In genomic region chr17:48931621-48932405, GRCm38 (mm10) we compare ENCODE assay signal across 8 mouse cellular contexts. TPM values are rescaled to one million over a fixed set of nuclear protein-coding genes. Genes with fewer than 3 reads are reported as not detected.
DNase-seq lines count a peak whose midpoint lies in the region; ATAC-seq and TF ChIP-seq lines count a peak whose summit lies in the region.

Lrfn2 (plus strand) TSS chr17:48932379.

- peak within 1 kb of the TSS; percentile 81 for H3K9ac ChIP-seq in heart, embryonic 13.5 days
- peak within 1 kb of the TSS; percentile 65 for H3K9ac ChIP-seq in kidney, postnatal 0 days (ENCODE audit: low read depth, low read length)
- peak within 1 kb of the TSS; percentile 74 for H3K9ac ChIP-seq in midbrain, postnatal 0 days (replicated peaks; ENCODE audit: low read length, poor library complexity, severe bottlenecking)

- peak within 1 kb of the TSS; percentile 87 for H3K27ac ChIP-seq in forebrain, embryonic 10.5 days
- no peak within 1 kb of the TSS for H3K27ac ChIP-seq in heart, embryonic 13.5 days (replicated peaks)
- H3K27ac ChIP-seq in kidney, postnatal 0 days, result no peak within 1 kb of the TSS; the same call in 1 of the 2 replicates
- H3K27ac ChIP-seq in midbrain, postnatal 0 days (ENCODE audit: low read depth, low read length), result peak within 1 kb of the TSS; percentile 84

- H3K4me3 ChIP-seq in forebrain, embryonic 10.5 days, result peak within 1 kb of the TSS; percentile 60
- H3K4me3 ChIP-seq in heart, embryonic 13.5 days, result peak within 1 kb of the TSS; percentile 62
- H3K4me3 ChIP-seq in kidney, postnatal 0 days (replicated peaks; ENCODE audit: low read depth, low read length), result peak within 1 kb of the TSS; percentile 44
- H3K4me3 ChIP-seq in midbrain, postnatal 0 days (ENCODE audit: low read depth, low read length), result peak within 1 kb of the TSS; percentile 76

- ATAC-seq in heart, embryonic 13.5 days (ENCODE audit: extremely low read depth, insufficient number of reproducible peaks, low FRiP score, low TSS enrichment), result peak; percentile 52
- ATAC-seq in kidney, postnatal 0 days (replicated peaks; ENCODE audit: low FRiP score, low read depth), result peak; percentile 85
- peak; percentile 92 for ATAC-seq in midbrain, postnatal 0 days (ENCODE audit: low FRiP score)
- ATAC-seq in erythroid progenitor cell, adult 5-6 weeks (replicated peaks; ENCODE audit: low FRiP score, poor library complexity, severe bottlenecking), result no peak

- H3K4me2 ChIP-seq in heart, embryonic 13.5 days, result peak within 1 kb of the TSS; percentile 91
- H3K4me2 ChIP-seq in kidney, postnatal 0 days (ENCODE audit: low read length), result peak within 1 kb of the TSS; percentile 90
- H3K4me2 ChIP-seq in midbrain, postnatal 0 days (ENCODE audit: low read depth, low read length, poor library complexity, severe bottlenecking), result peak within 1 kb of the TSS; percentile 72

- WGBS in forebrain, embryonic 10.5 days, result under 1% methylated on average over 51 of the region's 56 CpGs
- under 1% methylated on average over 51 of the region's 56 CpGs for WGBS in heart, embryonic 13.5 days
- under 1% methylated on average over 56 of the region's 56 CpGs for WGBS in kidney, postnatal 0 days
- WGBS in midbrain, postnatal 0 days, result under 1% methylated on average over 56 of the region's 56 CpGs

- no peaks in the 10 kb centered on the region for H3K36me3 ChIP-seq in forebrain, embryonic 10.5 days (replicated peaks)
- no peaks in the 10 kb centered on the region for H3K36me3 ChIP-seq in heart, embryonic 13.5 days
- no peaks in the 10 kb centered on the region for H3K36me3 ChIP-seq in kidney, postnatal 0 days (ENCODE audit: insufficient read depth, low read length)
- H3K36me3 ChIP-seq in midbrain, postnatal 0 days (ENCODE audit: insufficient read depth, low read length), result no peaks in the 10 kb centered on the region
- H3K36me3 ChIP-seq in splenic B cell, adult 2 months (ENCODE audit: control insufficient read depth, insufficient read depth, low read length, poor library complexity, severe bottlenecking), result no peaks in the 10 kb centered on the region

- peak; percentile 90 for TF ChIP-seq CTCF in kidney, postnatal 0 days (IDR thresholded peaks at IDR 0.05; ENCODE audit: low read depth)
- peak; percentile 94 for TF ChIP-seq CTCF in midbrain, postnatal 0 days (IDR thresholded peaks at IDR 0.05)

- no peaks in the 10 kb centered on the region for H3K9me3 ChIP-seq in forebrain, embryonic 10.5 days
- no peaks in the 10 kb centered on the region for H3K9me3 ChIP-seq in heart, embryonic 13.5 days
- no peaks in the 10 kb centered on the region for H3K9me3 ChIP-seq in kidney, postnatal 0 days (replicated peaks; ENCODE audit: low read length)
- H3K9me3 ChIP-seq in midbrain, postnatal 0 days (ENCODE audit: low read length), result no peaks in the 10 kb centered on the region

- peaks cover 39% of the 10 kb centered on the region for H3K27me3 ChIP-seq in forebrain, embryonic 10.5 days (ENCODE audit: poor library complexity, severe bottlenecking)
- peaks cover 81% of the 10 kb centered on the region for H3K27me3 ChIP-seq in heart, embryonic 13.5 days (replicated peaks)
- H3K27me3 ChIP-seq in kidney, postnatal 0 days (ENCODE audit: insufficient read depth, low read length), result peaks cover 11% of the 10 kb centered on the region; the same call in 1 of the 2 replicates
- H3K27me3 ChIP-seq in midbrain, postnatal 0 days (ENCODE audit: insufficient read depth, low read length), result no peaks in the 10 kb centered on the region
- H3K27me3 ChIP-seq in splenic B cell, adult 2 months (ENCODE audit: control insufficient read depth, insufficient read depth, low read length, poor library complexity, severe bottlenecking), result no peaks in the 10 kb centered on the region

- peaks cover 40% of the 10 kb centered on the region for H3K4me1 ChIP-seq in forebrain, embryonic 10.5 days
- H3K4me1 ChIP-seq in heart, embryonic 13.5 days, result peaks cover 11% of the 10 kb centered on the region
- H3K4me1 ChIP-seq in kidney, postnatal 0 days (replicated peaks; ENCODE audit: insufficient read depth, low read length), result peaks cover 11% of the 10 kb centered on the region; the same call in 1 of the 2 replicates
- peaks cover 5% of the 10 kb centered on the region; the same call in 1 of the 2 replicates for H3K4me1 ChIP-seq in midbrain, postnatal 0 days (ENCODE audit: insufficient read depth, low read length)

- DNase-seq in brain, embryonic 18.5 days (ENCODE audit: low read depth, low spot score), result peak; percentile 76
- peak; percentile 87 for DNase-seq in forebrain, embryonic 10.5 days (ENCODE audit: extremely low spot score, low spot score)
- peak; percentile 90 for DNase-seq in kidney, postnatal 0 days (ENCODE audit: low spot score)
- DNase-seq in liver, result peak; percentile 64
- DNase-seq in midbrain, postnatal 0 days (ENCODE audit: low spot score), result peak; percentile 89
- peak; percentile 9 for DNase-seq in splenic B cell, adult 2 months (ENCODE audit: low read depth, low spot score)

RNA-seq across cellular contexts. Expression of gene Lrfn2, which starts in this region (rescaled TPM):
- 0.84 and 1.2 TPM in 2 replicates for polyA plus RNA-seq in forebrain, embryonic 10.5 days (2016; fragmentation: Nextera tagmentation; extraction: Ambion mirVana)
- polyA plus RNA-seq in heart, embryonic 13.5 days (2015; fragmentation: Nextera tagmentation; extraction: Ambion mirVana), result 0.13 and 0.40 TPM in 2 replicates
- 0.97 and 1.1 TPM in 2 replicates for polyA plus RNA-seq in kidney, postnatal 0 days (2015; fragmentation: Nextera tagmentation; extraction: Ambion mirVana)
- total RNA-seq in midbrain, postnatal 0 days (2014; rRNA removed), result 31.3 and 40.7 TPM in 2 replicates
- 14.9 and 17.3 TPM in 2 replicates for polyA plus RNA-seq in midbrain, postnatal 0 days (2015; fragmentation: Nextera tagmentation; extraction: Ambion mirVana)
- total RNA-seq in erythroid progenitor cell, adult 5-6 weeks (2015; ENCODE audit: low replicate concordance), result not detected in 2 replicates
- total RNA-seq in erythroid progenitor cell, adult 5-6 weeks (2017; ENCODE audit: low replicate concordance), result not detected in 2 replicates

Comparison
In these comparisons a context has a peak if more than half of its experiments do, and no peak if none do; other contexts are left out.
1. RNA of gene Lrfn2 (total RNA-seq): 31.3 to 40.7 TPM in midbrain, postnatal 0 days; not detected in erythroid progenitor cell, adult 5-6 weeks; every median in the first group is over 10 times any median in the second.
2. Peak in ATAC-seq, H3K4me3 ChIP-seq, H3K9ac ChIP-seq and H3K4me2 ChIP-seq in heart, embryonic 13.5 days; RNA of the gene not detected or under 1 TPM.
3. DNase-seq: peak in every context shown above with its lines; median percentile 90 in kidney, postnatal 0 days; 89 in midbrain, postnatal 0 days; 87 in forebrain, embryonic 10.5 days; 76 in brain, embryonic 18.5 days; 64 in liver; 9 in splenic B cell, adult 2 months.
4. H3K27ac ChIP-seq: peak in forebrain, embryonic 10.5 days (single experiment) and midbrain, postnatal 0 days (single experiment); none in heart, embryonic 13.5 days (single experiment) and kidney, postnatal 0 days (single experiment).
5. Peak in every context shown above with its lines, with median percentiles within 50 percentile points of each other: H3K4me3 ChIP-seq, H3K4me2 ChIP-seq and H3K9ac ChIP-seq.